ENCODE assay signal across 10 mouse cellular contexts in the genomic region with DNA sequence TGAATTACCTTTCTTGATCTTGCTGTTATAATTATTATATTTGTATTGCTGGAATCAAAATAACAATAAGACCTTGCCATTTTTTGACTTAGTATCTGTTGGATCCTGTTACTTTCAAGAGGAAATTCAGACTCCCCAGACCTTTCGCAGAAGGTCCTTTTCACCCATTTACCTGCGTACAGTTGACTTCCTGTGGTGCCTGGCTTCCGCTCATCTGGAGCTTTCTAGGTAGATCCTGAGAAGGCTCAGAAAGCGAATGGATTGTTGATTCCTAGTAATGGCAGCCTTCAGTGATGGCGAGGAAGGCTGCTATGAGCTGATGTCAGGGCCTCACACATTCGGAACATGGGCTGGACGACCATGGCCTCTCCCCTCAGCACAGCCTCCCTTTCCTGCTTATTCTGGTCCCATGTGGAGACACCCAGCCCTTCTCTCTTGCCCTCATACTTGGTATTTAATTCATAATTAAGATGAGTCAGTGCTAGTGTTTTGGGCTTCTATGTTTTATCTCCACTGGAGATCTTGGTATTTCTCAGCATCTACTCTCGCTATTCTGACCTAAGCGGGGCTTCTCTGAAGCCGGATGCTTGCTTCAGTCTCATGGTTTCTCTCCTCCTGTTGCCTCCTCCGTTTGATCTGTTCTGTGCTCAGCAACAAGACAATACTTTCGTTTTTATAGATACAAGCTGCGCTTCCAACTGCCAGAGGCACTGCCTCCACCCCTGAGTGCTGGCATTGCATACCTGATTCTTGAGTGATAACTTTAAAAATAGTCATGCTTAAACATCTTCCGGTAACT. TPM values are rescaled to one million over a fixed set of nuclear protein-coding genes. Genes with fewer than 3 reads are reported as not detected.
DNase-seq lines count a peak whose midpoint lies in the region; ATAC-seq and TF ChIP-seq lines count a peak whose summit lies in the region.
"Had no signal": no experiment of that assay in that cellular context is flagged by ENCODE, and none has a peak within 500 bp of the region (broad histone marks: within the 10 kb centered on the region; RNA-seq: fewer than 3 reads in every experiment).

No protein-coding gene starts in this region.

- no peak overlapping the region for H3K27ac ChIP-seq in intestine, embryonic 15.5 days
- H3K27ac ChIP-seq in intestine, embryonic 16.5 days (ENCODE audit: low read length), result no peak overlapping the region
- no peak overlapping the region for H3K27ac ChIP-seq in forebrain, embryonic 13.5 days
- H3K27ac ChIP-seq in macrophage, result no peak overlapping the region

- H3K4me3 ChIP-seq in intestine, embryonic 15.5 days (replicated peaks), result 0 out of 2 replicates have a peak overlapping the region, but pooled peaks have one; percentile 98
- no peak overlapping the region for H3K4me3 ChIP-seq in intestine, embryonic 16.5 days (ENCODE audit: low read length)
- peak overlapping the region; percentile 100; the same call in 1 of the 2 replicates for H3K4me3 ChIP-seq in E14TG2a.4 (replicated peaks; ENCODE audit: low read length)
- H3K4me3 ChIP-seq in forebrain, embryonic 13.5 days, result peak overlapping the region; percentile 99
- peak overlapping the region; percentile 68; the same call in 1 of the 2 replicates for H3K4me3 ChIP-seq in macrophage (ENCODE audit: inconsistent target)

- no peaks in the 10 kb centered on the region for H3K27me3 ChIP-seq in intestine, embryonic 15.5 days (replicated peaks)
- H3K27me3 ChIP-seq in intestine, embryonic 16.5 days (replicated peaks; ENCODE audit: control insufficient read depth, insufficient read depth, low read length), result no peaks in the 10 kb centered on the region
- no peaks in the 10 kb centered on the region for H3K27me3 ChIP-seq in E14TG2a.4 (ENCODE audit: insufficient read depth, low read length)
- H3K27me3 ChIP-seq in forebrain, embryonic 13.5 days, result no peaks in the 10 kb centered on the region
- H3K27me3 ChIP-seq: Patski had no signal

- ATAC-seq in intestine, embryonic 15.5 days, result no peak
- ATAC-seq in intestine, embryonic 16.5 days, result no peak
- no peak for ATAC-seq in forebrain, embryonic 13.5 days
- ATAC-seq: Patski had no signal

- peaks cover 14% of the 10 kb centered on the region; the same call in 1 of the 2 replicates for H3K36me3 ChIP-seq in intestine, embryonic 15.5 days
- H3K36me3 ChIP-seq in intestine, embryonic 16.5 days (ENCODE audit: control insufficient read depth, insufficient read depth, low read length), result peaks cover 11% of the 10 kb centered on the region; the same call in 1 of the 2 replicates
- H3K36me3 ChIP-seq in E14TG2a.4 (ENCODE audit: insufficient read depth, low read length) (peaks cover 66% of the 10 kb centered on the region), macrophage (ENCODE audit: inconsistent target) (peaks cover 30% of the 10 kb centered on the region)
- peaks cover 55% of the 10 kb centered on the region for H3K36me3 ChIP-seq in forebrain, embryonic 13.5 days (ENCODE audit: poor library complexity, severe bottlenecking)

- H3K79me2 ChIP-seq in macrophage (ENCODE audit: inconsistent target), result peaks cover 44% of the 10 kb centered on the region

- H3K4me2 ChIP-seq in intestine, embryonic 15.5 days (replicated peaks), result peak overlapping the region; percentile 70
- H3K4me2 ChIP-seq in intestine, embryonic 16.5 days (ENCODE audit: low read depth, low read length), result no peak overlapping the region
- H3K4me2 ChIP-seq in forebrain, embryonic 13.5 days, result peak overlapping the region; percentile 79

- 90% methylated on average over 14 of the region's 14 CpGs for WGBS in intestine, embryonic 15.5 days
- WGBS in intestine, embryonic 16.5 days, result 92% methylated on average over 14 of the region's 14 CpGs
- WGBS in forebrain, embryonic 13.5 days, result 91% methylated on average over 14 of the region's 14 CpGs
- 92% methylated on average over 14 of the region's 14 CpGs for WGBS in macrophage (ENCODE audit: missing documents)

- peaks cover 6% of the 10 kb centered on the region; the same call in 1 of the 2 replicates for H3K4me1 ChIP-seq in intestine, embryonic 15.5 days (replicated peaks)
- H3K4me1 ChIP-seq in intestine, embryonic 16.5 days (ENCODE audit: control insufficient read depth, insufficient read depth, low read length), result peaks cover 8% of the 10 kb centered on the region
- peaks cover 57% of the 10 kb centered on the region for H3K4me1 ChIP-seq in E14TG2a.4 (replicated peaks; ENCODE audit: low read depth, low read length)
- peaks cover 15% of the 10 kb centered on the region for H3K4me1 ChIP-seq in forebrain, embryonic 13.5 days

- TF ChIP-seq CTCF in E14TG2a.4 (conservative IDR thresholded peaks at IDR 0.05; ENCODE audit: low read length), result no peak

- no peaks in the 10 kb centered on the region for H3K9me3 ChIP-seq in intestine, embryonic 15.5 days
- no peaks in the 10 kb centered on the region for H3K9me3 ChIP-seq in intestine, embryonic 16.5 days (ENCODE audit: control insufficient read depth, low read length)
- no peaks in the 10 kb centered on the region for H3K9me3 ChIP-seq in E14TG2a.4 (ENCODE audit: low read length)
- H3K9me3 ChIP-seq in forebrain, embryonic 13.5 days (replicated peaks), result no peaks in the 10 kb centered on the region

- no peak for DNase-seq in thymus, postnatal 14 days
- DNase-seq in Muller cell, postnatal 12 days (ENCODE audit: inconsistent ontology term), result no peak
- no peak for DNase-seq in left cerebral cortex, adult 11 months (ENCODE audit: low spot score)
- DNase-seq: gastrocnemius, adult 2 months had no signal

- H3K9ac ChIP-seq in intestine, embryonic 15.5 days, result no peak overlapping the region
- no peak overlapping the region for H3K9ac ChIP-seq in intestine, embryonic 16.5 days (ENCODE audit: low read depth, low read length)
- no peak overlapping the region for H3K9ac ChIP-seq in forebrain, embryonic 13.5 days

RNA-seq across cellular contexts. Expression of gene Ddx46, which starts 1.6 kb away (rescaled TPM):
- polyA plus RNA-seq in intestine, embryonic 15.5 days (2015; fragmentation: Nextera tagmentation; extraction: Ambion mirVana), result 31.4 and 31.5 TPM in 2 replicates
- 26.7 and 27.2 TPM in 2 replicates for polyA plus RNA-seq in intestine, embryonic 16.5 days (2015; fragmentation: Nextera tagmentation; extraction: Ambion mirVana)
- 36.6 and 38.6 TPM in 2 replicates for polyA plus RNA-seq in forebrain, embryonic 13.5 days (2015; fragmentation: Nextera tagmentation; extraction: Ambion mirVana)
- 100 to 1,000 TPM in 15 of 26 experiments, 10 to 100 TPM in 11; 43.6 to 182 (median 110) TPM for total RNA-seq in macrophage (2018; cell fraction: chromatin; rRNA removed)
- 10 to 100 TPM; 16.3 to 32.9 (median 26.4) TPM for total RNA-seq in macrophage (2018; cell fraction: cytosol; rRNA removed)
- total RNA-seq in macrophage (2018; cell fraction: nucleus; rRNA removed), result 10 to 100 TPM; 35.0 to 97.8 (median 52.3) TPM
- polyA plus RNA-seq in macrophage (2018), result 30.1 to 38.6 TPM (median 34.6 TPM) in 3 replicates

RNA-seq across cellular contexts. Expression of gene Caml, which starts 13.6 kb away (rescaled TPM):
- 41.6 and 46.9 TPM in 2 replicates for polyA plus RNA-seq in intestine, embryonic 15.5 days (2015; fragmentation: Nextera tagmentation; extraction: Ambion mirVana)
- 40.7 and 44.0 TPM in 2 replicates for polyA plus RNA-seq in intestine, embryonic 16.5 days (2015; fragmentation: Nextera tagmentation; extraction: Ambion mirVana)
- 88.0 and 88.7 TPM in 2 replicates for polyA plus RNA-seq in forebrain, embryonic 13.5 days (2015; fragmentation: Nextera tagmentation; extraction: Ambion mirVana)
- 100 to 1,000 TPM in 2 of 26 experiments, 10 to 100 TPM in 24; 10.5 to 122 (median 45.4) TPM for total RNA-seq in macrophage (2018; cell fraction: chromatin; rRNA removed)
- total RNA-seq in macrophage (2018; cell fraction: cytosol; rRNA removed), result 10 to 100 TPM; 21.5 to 38.5 (median 32.8) TPM
- 100 to 1,000 TPM in 2 of 26 experiments, 10 to 100 TPM in 24; 14.6 to 118 (median 39.5) TPM for total RNA-seq in macrophage (2018; cell fraction: nucleus; rRNA removed)
- 34.6 to 38.5 TPM (median 35.0 TPM) in 3 replicates for polyA plus RNA-seq in macrophage (2018)

RNA-seq across cellular contexts. Expression of gene B4galt7, which starts 36.7 kb away (rescaled TPM):
- 21.7 and 23.2 TPM in 2 replicates for polyA plus RNA-seq in intestine, embryonic 15.5 days (2015; fragmentation: Nextera tagmentation; extraction: Ambion mirVana)
- 20.7 and 21.6 TPM in 2 replicates for polyA plus RNA-seq in intestine, embryonic 16.5 days (2015; fragmentation: Nextera tagmentation; extraction: Ambion mirVana)
- 34.7 and 35.8 TPM in 2 replicates for polyA plus RNA-seq in forebrain, embryonic 13.5 days (2015; fragmentation: Nextera tagmentation; extraction: Ambion mirVana)
- 10 to 100 TPM; 14.2 to 67.3 (median 34.5) TPM for total RNA-seq in macrophage (2018; cell fraction: chromatin; rRNA removed)
- 10 to 100 TPM; 10.8 to 26.8 (median 21.3) TPM for total RNA-seq in macrophage (2018; cell fraction: cytosol; rRNA removed)
- total RNA-seq in macrophage (2018; cell fraction: nucleus; rRNA removed), result 10 to 100 TPM; 19.6 to 72.5 (median 35.0) TPM
- polyA plus RNA-seq in macrophage (2018), result 11.0 to 27.4 TPM (median 23.7 TPM) in 3 replicates

RNA-seq across cellular contexts. Expression of gene B230219D22Rik, which starts 56.5 kb away (rescaled TPM):
- 45.2 and 46.2 TPM in 2 replicates for polyA plus RNA-seq in intestine, embryonic 15.5 days (2015; fragmentation: Nextera tagmentation; extraction: Ambion mirVana)
- 34.3 and 34.8 TPM in 2 replicates for polyA plus RNA-seq in intestine, embryonic 16.5 days (2015; fragmentation: Nextera tagmentation; extraction: Ambion mirVana)
- 58.4 and 60.6 TPM in 2 replicates for polyA plus RNA-seq in forebrain, embryonic 13.5 days (2015; fragmentation: Nextera tagmentation; extraction: Ambion mirVana)
- total RNA-seq in macrophage (2018; cell fraction: chromatin; rRNA removed), result 10 to 100 TPM; 14.4 to 54.7 (median 31.6) TPM
- total RNA-seq in macrophage (2018; cell fraction: cytosol; rRNA removed), result 10 to 100 TPM; 29.3 to 42.8 (median 34.6) TPM
- 10 to 100 TPM; 23.2 to 92.4 (median 53.6) TPM for total RNA-seq in macrophage (2018; cell fraction: nucleus; rRNA removed)
- 24.7 to 37.0 TPM (median 34.5 TPM) in 3 replicates for polyA plus RNA-seq in macrophage (2018)
